Mouse (Mus musculus) hindbrain, embryonic 13.5 days (tissue): Measurements from ENCODE around the gene Fgf18. TPM values are rescaled to one million over a fixed set of nuclear protein-coding genes. Genes with fewer than 3 reads are reported as not detected.

ENCODE experiments used
- ATAC-seq: fragments of 200-750 bp; cut with Nextera tagmentation; 2 replicates; pipeline ENCODE4 v1.8.0; 2017; ENCODE audit warnings: moderate TSS enrichment; ENCODE audit not compliant: low FRiP score
- H3K27ac ChIP-seq: fragments of 300-500 bp; sonication (generic); 2 replicates; pipeline ENCODE4 v1.5.1; 2015; ENCODE audit warnings: inconsistent platforms, mild to moderate bottlenecking, moderate library complexity
- H3K27me3 ChIP-seq: fragments of 300-500 bp; sonication (generic); 2 replicates; pipeline ENCODE4 v1.6.1; 2015; ENCODE audit warnings: mild to moderate bottlenecking, inconsistent platforms
- H3K36me3 ChIP-seq: fragments of 300-500 bp; sonication (generic); 2 replicates; pipeline ENCODE4 v1.6.1; 2015; ENCODE audit warnings: mild to moderate bottlenecking, inconsistent platforms
- H3K4me1 ChIP-seq: fragments of 300-500 bp; sonication (generic); replicated peaks from 2 replicates; pipeline ENCODE4 v1.6.1; 2015; ENCODE audit warnings: inconsistent platforms
- H3K4me2 ChIP-seq: fragments of 300-500 bp; sonication (generic); 2 replicates; pipeline ENCODE4 v1.6.1; 2015; ENCODE audit warnings: inconsistent platforms, mild to moderate bottlenecking, moderate library complexity
- H3K4me3 ChIP-seq: fragments of 300-500 bp; sonication (generic); 2 replicates; pipeline ENCODE4 v1.5.1; 2015; ENCODE audit warnings: mild to moderate bottlenecking, inconsistent platforms
- H3K9ac ChIP-seq: fragments of 300-500 bp; sonication (generic); 2 replicates; pipeline ENCODE4 v1.6.1; 2015; ENCODE audit warnings: mild to moderate bottlenecking, inconsistent platforms
- H3K9me3 ChIP-seq: fragments of 300-500 bp; sonication (generic); 2 replicates; pipeline ENCODE4 v1.6.1; 2016; ENCODE audit warnings: inconsistent platforms
- WGBS: fragments of 180-500 bp; shearing (Covaris S2); methylation state at CpG from one replicate; pipeline ENCODE4 v1.1.7; 2015; 5-methylcytosine and 5-hydroxymethylcytosine counted together
- polyA plus RNA-seq: library from polyadenylated mRNA; unstranded; fragments of >200 nt; fragmentation: Nextera tagmentation; extraction: Ambion mirVana; gene quantifications from 2 replicates; pipeline ENCODE4 v1.2.1, GENCODE M21; 2015

Gene Fgf18
- polyA plus RNA-seq, 1 experiment from 2014 or later = 4.8 TPM

DNA sequence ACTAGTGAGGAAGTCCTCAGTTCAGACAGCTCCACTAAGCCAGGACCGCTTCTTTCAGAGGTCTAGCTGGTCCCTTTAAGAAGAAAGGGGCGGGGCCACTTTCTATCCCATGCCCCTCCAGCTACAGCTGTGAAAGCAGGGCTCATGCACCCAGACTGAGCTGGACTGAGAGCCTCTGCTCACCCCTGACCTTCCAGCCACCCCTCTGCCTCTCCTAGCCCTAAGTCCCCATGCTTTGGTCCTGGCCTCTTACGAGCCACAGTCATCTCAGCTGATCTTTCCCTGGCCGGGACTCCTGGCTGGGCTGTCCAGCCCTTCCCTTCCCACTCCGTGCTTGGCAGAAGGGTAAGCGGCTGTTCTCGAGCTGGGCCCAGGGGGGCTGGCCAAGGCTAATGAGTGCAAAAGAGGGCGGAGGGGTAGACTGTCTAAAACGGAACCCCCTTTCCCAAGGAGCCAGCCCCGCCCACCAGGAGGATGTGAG is 47.1 kb downstream of the Fgf18 start:
- Histone ChIP-seq H3K4me2 (peak overlapping the region; percentile 44), H3K27me3 (peaks cover 11% of the 10 kb centered on the region; the same call in 1 of the 2 replicates), H3K4me1 (peaks cover 17% of the 10 kb centered on the region), H3K27ac (no peak overlapping the region), H3K36me3 (no peaks in the 10 kb centered on the region), H3K4me3 (no peak overlapping the region), H3K9ac (peak overlapping the region; percentile 51), H3K9me3 (no peaks in the 10 kb centered on the region)
- WGBS = 34% methylated on average over 10 of the region's 10 CpGs
- ATAC-seq = peak; percentile 32; the same call in 1 of the 2 replicates

GRCm38 (mm10) chr11:33099425-33099824 is 47.8 kb downstream of the Fgf18 start:
- Histone ChIP-seq H3K9me3 (no peaks in the 10 kb centered on the region), H3K27me3 (peaks cover 11% of the 10 kb centered on the region; the same call in 1 of the 2 replicates), H3K36me3 (no peaks in the 10 kb centered on the region), H3K4me3 (no peak overlapping the region), H3K4me2 (no peak overlapping the region), H3K4me1 (peaks cover 15% of the 10 kb centered on the region), H3K9ac (no peak overlapping the region), H3K27ac (no peak overlapping the region)
- 43% methylated on average over 4 of the region's 4 CpGs for WGBS
- ATAC-seq = no peak

DNA sequence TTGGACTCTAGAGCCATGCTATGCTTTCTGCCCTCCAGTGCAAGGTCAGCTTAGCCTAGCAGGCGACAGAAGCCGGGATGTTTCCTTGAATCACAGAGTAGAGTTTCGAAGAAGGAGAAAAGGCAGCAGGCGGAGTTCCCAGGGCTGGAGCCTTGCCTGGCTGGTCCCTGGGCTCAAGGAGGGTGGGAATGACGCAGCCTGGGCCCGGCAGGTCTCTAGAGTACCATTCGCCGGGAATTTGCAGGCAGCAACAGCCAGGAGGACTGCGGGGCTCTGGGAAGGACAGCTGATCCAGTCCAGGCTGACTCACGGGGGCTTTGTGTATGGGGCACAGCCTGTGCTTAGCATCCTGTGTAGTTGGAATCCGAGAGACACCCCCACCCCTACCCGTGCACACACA is 48.8 kb downstream of the Fgf18 start:
- Histone ChIP-seq H3K4me3 (no peak overlapping the region), H3K36me3 (no peaks in the 10 kb centered on the region), H3K27me3 (peaks cover 11% of the 10 kb centered on the region; the same call in 1 of the 2 replicates), H3K4me1 (peaks cover 15% of the 10 kb centered on the region), H3K27ac (no peak overlapping the region), H3K9ac (no peak overlapping the region), H3K4me2 (no peak overlapping the region), H3K9me3 (no peaks in the 10 kb centered on the region)
- ATAC-seq = no peak
- 71% methylated on average over 12 of the region's 12 CpGs for WGBS

DNA sequence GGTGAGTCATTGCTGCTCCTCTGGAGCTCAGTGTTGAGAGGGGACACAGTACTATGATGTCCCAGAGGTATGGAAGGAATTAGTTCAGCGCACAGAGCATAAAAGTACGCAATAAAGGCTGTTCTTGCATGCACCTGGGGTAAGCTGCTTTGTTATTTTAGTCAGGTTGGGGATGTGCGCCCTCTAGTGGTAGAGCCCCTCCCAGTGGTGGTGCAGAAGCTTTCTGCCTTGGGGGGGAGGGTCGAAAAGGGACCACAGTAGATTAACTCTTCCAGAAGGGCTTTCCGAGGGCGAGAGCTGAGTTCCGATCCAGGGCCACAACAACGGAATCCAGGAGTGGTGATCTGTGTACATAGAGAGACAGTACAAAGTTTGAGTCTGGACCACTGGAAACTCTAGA is 49.3 kb downstream of the Fgf18 start:
- H3K9me3 ChIP-seq = no peaks in the 10 kb centered on the region
- WGBS = 58% methylated on average over 8 of the region's 8 CpGs
- no peak overlapping the region for H3K4me3 ChIP-seq
- H3K4me2 ChIP-seq = no peak overlapping the region
- no peaks in the 10 kb centered on the region for H3K36me3 ChIP-seq
- H3K27ac ChIP-seq = no peak overlapping the region
- H3K9ac ChIP-seq = no peak overlapping the region
- peaks cover 15% of the 10 kb centered on the region for H3K4me1 ChIP-seq
- H3K27me3 ChIP-seq = peaks cover 11% of the 10 kb centered on the region; the same call in 1 of the 2 replicates
- no peak for ATAC-seq

DNA sequence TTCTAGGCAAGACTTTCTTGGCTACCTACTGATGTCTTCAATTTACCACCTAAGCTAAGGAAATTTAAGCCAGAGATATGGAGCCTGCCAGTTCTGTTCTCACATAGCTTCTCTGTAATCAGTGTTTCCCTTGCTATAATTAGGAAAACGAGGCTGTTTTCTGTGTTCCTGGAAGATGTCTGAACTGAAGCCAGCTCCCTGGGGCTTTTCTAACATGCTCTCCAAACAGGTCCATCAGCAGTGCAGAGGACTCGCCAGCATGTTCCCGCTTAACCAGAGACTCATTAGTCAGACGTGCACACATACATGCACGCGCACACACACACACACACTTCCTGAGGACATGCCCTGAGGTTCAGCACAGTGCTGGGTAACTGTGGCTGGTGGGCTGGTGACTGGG is 57.3 kb downstream of the Fgf18 start:
- Histone ChIP-seq H3K4me3 (no peak overlapping the region), H3K27ac (no peak overlapping the region), H3K4me2 (no peak overlapping the region), H3K4me1 (no peaks in the 10 kb centered on the region), H3K36me3 (no peaks in the 10 kb centered on the region), H3K9me3 (no peaks in the 10 kb centered on the region), H3K27me3 (no peaks in the 10 kb centered on the region), H3K9ac (no peak overlapping the region)
- 83% methylated on average over 6 of the region's 6 CpGs for WGBS
- no peak for ATAC-seq

- Histone ChIP-seq H3K4me2 (no peak overlapping the region), H3K9me3 (no peaks in the 10 kb centered on the region), H3K27ac (no peak overlapping the region), H3K4me1 (no peaks in the 10 kb centered on the region), H3K4me3 (no peak overlapping the region), H3K36me3 (no peaks in the 10 kb centered on the region), H3K27me3 (no peaks in the 10 kb centered on the region), H3K9ac (no peak overlapping the region)
- ATAC-seq = no peak
- WGBS = 60% methylated on average over 1 of the region's 1 CpGs
These were observed 59.0 kb downstream of the Fgf18 start for GRCm38 (mm10) chr11:33088181-33088580.

DNA sequence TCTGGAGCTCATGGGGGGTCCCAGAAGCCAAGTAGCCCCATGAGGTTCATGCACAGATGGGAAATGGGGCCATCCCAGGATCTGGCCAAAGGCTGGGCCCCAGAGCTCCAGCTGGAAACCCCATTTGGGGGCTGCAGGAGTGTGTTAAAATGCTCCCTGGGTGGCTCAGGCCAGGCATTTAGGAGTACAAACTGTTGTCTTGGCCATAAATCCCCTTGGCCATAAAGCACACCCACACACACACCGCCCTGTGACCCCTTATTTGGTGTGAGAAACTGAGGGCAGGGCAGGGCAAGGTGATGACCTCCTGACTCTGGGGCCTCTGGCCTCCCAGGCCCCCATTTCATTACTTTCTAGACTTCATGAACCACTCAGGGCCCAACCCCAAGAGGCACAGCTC is 61.2 kb downstream of the Fgf18 start:
- WGBS = 88% methylated on average over 1 of the region's 1 CpGs
- ATAC-seq = no peak
- H3K4me1 ChIP-seq = no peaks in the 10 kb centered on the region
- no peak overlapping the region for H3K4me2 ChIP-seq
- no peaks in the 10 kb centered on the region for H3K27me3 ChIP-seq
- H3K4me3 ChIP-seq = no peak overlapping the region
- no peaks in the 10 kb centered on the region for H3K9me3 ChIP-seq
- no peaks in the 10 kb centered on the region for H3K36me3 ChIP-seq
- no peak overlapping the region for H3K27ac ChIP-seq
- no peak overlapping the region for H3K9ac ChIP-seq

DNA sequence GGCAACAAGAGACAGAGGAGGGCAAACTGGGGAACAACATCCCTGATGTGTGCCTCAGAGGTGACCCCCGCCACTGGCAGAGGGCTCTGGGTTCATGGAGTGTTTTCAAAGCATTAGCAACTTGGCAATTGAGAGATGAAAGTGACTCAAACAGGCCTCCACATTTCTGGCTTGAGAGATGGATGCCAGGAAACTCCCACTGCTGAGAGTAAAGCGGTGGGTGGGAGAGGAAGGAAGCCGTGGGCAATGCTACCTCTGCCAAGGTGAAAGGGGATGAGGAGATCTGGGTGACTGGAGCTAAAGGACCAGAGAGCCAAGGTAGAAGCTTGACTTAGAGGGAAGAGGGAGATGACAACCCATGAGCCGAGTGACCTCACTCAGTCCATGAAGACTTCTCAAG is 61.7 kb downstream of the Fgf18 start:
- H3K27me3 ChIP-seq = no peaks in the 10 kb centered on the region
- no peak overlapping the region for H3K27ac ChIP-seq
- ATAC-seq = no peak
- no peak overlapping the region for H3K4me2 ChIP-seq
- H3K36me3 ChIP-seq = no peaks in the 10 kb centered on the region
- no peaks in the 10 kb centered on the region for H3K9me3 ChIP-seq
- no peaks in the 10 kb centered on the region for H3K4me1 ChIP-seq
- 92% methylated on average over 4 of the region's 4 CpGs for WGBS
- no peak overlapping the region for H3K9ac ChIP-seq
- H3K4me3 ChIP-seq = no peak overlapping the region

DNA sequence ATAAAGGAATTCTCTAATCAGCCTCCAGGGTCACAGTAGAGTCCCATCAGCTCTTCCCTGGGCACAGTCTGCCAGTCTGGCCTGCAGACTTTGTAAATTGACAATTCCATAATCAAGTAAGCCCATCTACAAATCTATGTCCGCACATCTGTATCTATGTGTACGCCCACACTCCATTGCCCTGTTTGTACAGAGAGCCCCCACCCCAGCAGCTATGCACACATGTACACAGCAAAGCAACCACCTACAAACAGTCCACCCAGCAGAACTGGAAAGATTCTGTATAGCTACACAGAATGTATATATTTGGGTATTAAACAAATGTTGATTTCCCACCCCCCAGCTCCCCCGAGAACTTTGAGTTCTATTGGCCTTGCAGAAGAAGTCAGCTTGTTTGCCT is 62.1 kb downstream of the Fgf18 start:
- H3K9ac ChIP-seq = no peak overlapping the region
- no peaks in the 10 kb centered on the region for H3K36me3 ChIP-seq
- 98% methylated on average over 3 of the region's 3 CpGs for WGBS
- H3K27ac ChIP-seq = no peak overlapping the region
- no peaks in the 10 kb centered on the region for H3K9me3 ChIP-seq
- no peaks in the 10 kb centered on the region for H3K4me1 ChIP-seq
- no peaks in the 10 kb centered on the region for H3K27me3 ChIP-seq
- ATAC-seq = no peak
- no peak overlapping the region for H3K4me3 ChIP-seq
- H3K4me2 ChIP-seq = no peak overlapping the region

DNA sequence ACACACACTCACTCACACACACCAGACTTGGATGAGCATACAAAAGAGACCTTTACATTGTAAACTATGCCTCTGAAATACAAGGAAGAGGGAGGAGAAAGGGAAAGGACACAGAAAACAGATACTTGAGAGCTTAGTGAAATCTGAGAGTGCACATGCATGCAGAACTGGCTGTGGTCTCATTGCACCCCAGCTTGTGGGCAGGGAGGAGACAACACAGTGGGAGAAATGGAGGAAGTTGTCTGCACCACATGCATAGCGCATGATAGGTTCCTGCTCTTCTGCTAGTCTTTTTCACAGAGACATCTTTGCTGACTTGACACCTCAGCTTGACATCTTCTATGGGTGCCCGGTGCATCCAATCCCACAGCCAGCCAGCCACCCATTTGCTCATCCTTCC is 63.2 kb downstream of the Fgf18 start:
- Histone ChIP-seq H3K27ac (no peak overlapping the region), H3K4me2 (no peak overlapping the region), H3K27me3 (no peaks in the 10 kb centered on the region), H3K9ac (no peak overlapping the region), H3K4me1 (no peaks in the 10 kb centered on the region), H3K9me3 (no peaks in the 10 kb centered on the region), H3K4me3 (no peak overlapping the region), H3K36me3 (no peaks in the 10 kb centered on the region)
- no peak for ATAC-seq
- 83% methylated on average over 2 of the region's 2 CpGs for WGBS

DNA sequence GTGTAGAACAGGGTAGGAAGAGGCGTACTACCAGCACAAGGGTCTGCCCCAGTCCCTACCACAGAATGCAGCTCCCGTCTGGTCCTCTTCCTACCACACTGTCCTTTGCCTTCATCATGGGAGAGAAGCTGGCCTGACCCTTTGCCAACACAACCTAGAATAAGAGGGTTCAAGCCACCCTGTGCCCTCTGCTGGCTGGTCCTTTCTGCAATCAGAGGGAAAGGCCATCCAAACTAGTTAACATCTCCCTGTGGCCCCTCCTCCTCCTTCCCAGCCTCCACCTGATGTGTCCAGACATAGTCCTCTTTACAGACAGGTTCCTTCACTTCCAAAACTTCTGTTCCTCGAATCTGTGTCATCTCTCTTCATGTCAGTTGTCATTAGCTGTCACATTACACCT is 66.0 kb downstream of the Fgf18 start:
- no peak overlapping the region for H3K27ac ChIP-seq
- H3K4me2 ChIP-seq = no peak overlapping the region
- no peak overlapping the region for H3K9ac ChIP-seq
- no peaks in the 10 kb centered on the region for H3K9me3 ChIP-seq
- H3K4me1 ChIP-seq = peaks cover 8% of the 10 kb centered on the region
- WGBS = 78% methylated on average over 3 of the region's 3 CpGs
- ATAC-seq = no peak
- no peaks in the 10 kb centered on the region for H3K36me3 ChIP-seq
- no peaks in the 10 kb centered on the region for H3K27me3 ChIP-seq
- H3K4me3 ChIP-seq = no peak overlapping the region

- H3K4me1 ChIP-seq = peaks cover 8% of the 10 kb centered on the region
- no peaks in the 10 kb centered on the region for H3K36me3 ChIP-seq
- no peak overlapping the region for H3K4me3 ChIP-seq
- WGBS = 70% methylated on average over 16 of the region's 16 CpGs
- no peak overlapping the region for H3K4me2 ChIP-seq
- H3K27me3 ChIP-seq = no peaks in the 10 kb centered on the region
- no peaks in the 10 kb centered on the region for H3K9me3 ChIP-seq
- no peak overlapping the region for H3K9ac ChIP-seq
- no peak for ATAC-seq
- no peak overlapping the region for H3K27ac ChIP-seq
These were observed 67.0 kb downstream of the Fgf18 start for GRCm38 (mm10) chr11:33080046-33080808.

DNA sequence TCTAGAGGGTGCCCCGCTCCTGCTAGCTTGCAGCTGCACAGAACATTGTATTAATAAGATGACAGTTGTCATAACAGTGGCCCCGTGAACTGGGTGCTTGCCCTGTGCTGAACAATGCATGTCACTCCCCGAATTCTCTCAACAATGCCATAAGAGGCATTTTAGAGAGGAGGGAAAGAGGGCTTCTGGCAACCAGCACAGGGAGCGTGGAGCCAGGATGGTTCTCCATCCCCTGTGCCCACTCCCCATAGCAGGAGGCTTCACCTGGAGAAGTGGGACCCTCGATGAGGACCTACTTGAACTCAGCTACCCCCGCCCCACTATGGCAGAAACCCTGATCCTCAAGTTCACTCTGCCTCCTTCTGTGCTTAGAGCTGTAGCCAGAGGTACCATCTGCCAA is 67.8 kb downstream of the Fgf18 start:
- WGBS = 81% methylated on average over 6 of the region's 6 CpGs
- no peak for ATAC-seq
- H3K27me3 ChIP-seq = no peaks in the 10 kb centered on the region
- no peak overlapping the region for H3K4me3 ChIP-seq
- no peak overlapping the region for H3K27ac ChIP-seq
- no peak overlapping the region for H3K9ac ChIP-seq
- no peaks in the 10 kb centered on the region for H3K9me3 ChIP-seq
- no peak overlapping the region for H3K4me2 ChIP-seq
- H3K4me1 ChIP-seq = peaks cover 8% of the 10 kb centered on the region
- H3K36me3 ChIP-seq = no peaks in the 10 kb centered on the region
